Mouse (Mus musculus) testis, postnatal 10 days (tissue): ENCODE results near the gene Med15.
A peak's percentile ranks its signal among the peaks of the same experiment; 100 is the strongest.

Source experiments
- DNase-seq: peaks from one replicate; pipeline ENCODE4 v3.0.0; 2021; ENCODE audit warnings: low spot score

The Med15 gene

DNA sequence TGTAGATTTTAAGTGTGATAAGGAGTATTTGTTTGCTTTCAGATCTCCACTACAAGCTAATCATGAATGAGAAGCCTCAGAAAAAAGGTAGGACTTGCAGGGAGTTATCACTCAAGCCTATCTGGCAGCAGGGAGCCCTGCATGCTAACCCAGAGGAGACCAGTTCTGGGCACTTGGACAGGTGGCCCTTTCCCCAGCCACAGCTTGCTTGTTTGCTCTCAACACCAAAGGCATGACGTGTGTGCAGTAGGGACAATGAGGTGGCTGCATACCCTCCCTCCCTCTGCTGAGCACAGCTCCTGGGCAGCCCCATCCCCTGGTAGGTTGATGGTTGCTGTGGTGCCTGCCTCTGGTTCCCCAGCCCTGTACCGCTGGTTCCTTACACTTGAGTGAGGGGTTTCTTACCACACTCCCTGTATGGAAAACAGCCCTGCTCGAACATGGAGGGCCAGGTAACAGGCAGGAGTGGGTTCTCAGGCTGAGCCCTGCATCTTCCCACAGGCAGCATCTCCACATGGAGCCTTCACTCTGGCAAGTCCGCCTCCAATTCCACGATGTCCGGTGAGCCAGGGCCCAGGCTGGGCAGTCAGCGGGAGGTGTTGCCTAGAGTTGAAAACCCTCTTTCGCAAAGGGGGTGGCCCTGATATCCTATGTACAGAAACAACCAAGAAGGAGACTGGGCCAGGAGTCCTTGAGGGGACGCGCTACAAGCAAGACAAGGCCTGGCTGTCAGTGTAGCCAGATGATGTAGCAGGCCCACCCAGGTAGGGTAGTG is 84.9 kb downstream of the Med15 start:
- DNase-seq, result no peak

DNA sequence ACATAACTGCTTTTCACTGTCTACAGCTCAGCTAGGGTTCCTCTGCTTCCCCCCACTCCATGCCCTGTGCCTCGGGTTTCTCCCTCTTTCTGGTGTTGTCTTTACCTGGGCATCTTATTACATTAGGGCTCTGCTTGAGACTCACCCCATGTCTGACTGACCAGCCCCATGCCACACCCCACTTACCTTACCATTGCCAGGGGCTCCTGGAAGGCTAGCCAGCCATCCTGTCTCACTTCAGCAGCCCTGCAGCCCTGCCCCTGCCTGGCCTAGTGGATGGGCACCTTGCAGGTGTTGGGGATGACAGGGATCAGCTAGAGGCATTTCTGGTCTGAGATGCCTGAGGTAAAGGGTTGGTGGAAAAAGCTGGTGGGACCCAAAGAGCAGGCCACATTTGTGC is 85.5 kb downstream of the Med15 start:
- no peak for DNase-seq

DNA sequence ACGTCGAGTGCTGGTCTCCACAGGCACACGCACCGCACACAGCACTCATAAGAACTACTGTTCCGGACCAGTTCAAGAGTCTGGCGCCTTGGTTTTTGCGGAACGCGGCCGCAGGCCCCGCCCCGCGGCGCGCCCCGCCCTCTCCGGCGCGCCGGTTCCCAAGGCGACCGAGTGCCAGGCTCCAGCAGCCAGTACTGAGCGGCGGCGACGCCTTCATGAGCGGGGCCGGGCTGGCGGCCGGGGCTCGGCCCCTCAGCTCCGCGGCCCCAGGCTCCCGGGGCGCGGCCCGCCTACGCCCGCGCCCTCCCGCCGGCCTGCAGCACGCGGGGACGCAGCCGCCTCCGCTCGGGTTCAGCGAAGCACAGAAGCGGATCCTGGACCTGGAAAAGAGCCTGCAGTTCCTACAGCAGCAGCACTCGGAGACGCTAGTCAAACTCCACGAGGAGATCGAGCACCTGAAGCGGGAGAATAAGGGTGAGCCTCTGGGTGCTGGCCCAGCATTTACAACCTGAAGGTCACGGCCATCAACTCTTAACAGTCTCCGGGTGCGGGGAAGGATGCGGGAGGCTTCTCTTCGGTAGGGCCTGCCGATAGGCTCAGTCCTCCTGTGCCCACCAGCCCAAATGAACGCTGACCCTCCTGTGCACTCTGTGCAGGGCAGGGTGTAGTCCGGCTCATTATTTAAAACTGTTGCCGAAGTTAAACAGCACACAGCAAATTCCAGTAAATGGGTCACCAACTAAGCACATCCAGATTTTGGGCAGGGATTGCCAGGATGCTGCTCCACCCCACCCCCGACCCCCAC is 86.2 kb downstream of the Med15 start, which contains the start of gene Ccdc74a:
Gene Ccdc74a (plus strand): TSS at position 161 of the 805 bp plus-strand sequence.
- peak; percentile 85 for DNase-seq

DNA sequence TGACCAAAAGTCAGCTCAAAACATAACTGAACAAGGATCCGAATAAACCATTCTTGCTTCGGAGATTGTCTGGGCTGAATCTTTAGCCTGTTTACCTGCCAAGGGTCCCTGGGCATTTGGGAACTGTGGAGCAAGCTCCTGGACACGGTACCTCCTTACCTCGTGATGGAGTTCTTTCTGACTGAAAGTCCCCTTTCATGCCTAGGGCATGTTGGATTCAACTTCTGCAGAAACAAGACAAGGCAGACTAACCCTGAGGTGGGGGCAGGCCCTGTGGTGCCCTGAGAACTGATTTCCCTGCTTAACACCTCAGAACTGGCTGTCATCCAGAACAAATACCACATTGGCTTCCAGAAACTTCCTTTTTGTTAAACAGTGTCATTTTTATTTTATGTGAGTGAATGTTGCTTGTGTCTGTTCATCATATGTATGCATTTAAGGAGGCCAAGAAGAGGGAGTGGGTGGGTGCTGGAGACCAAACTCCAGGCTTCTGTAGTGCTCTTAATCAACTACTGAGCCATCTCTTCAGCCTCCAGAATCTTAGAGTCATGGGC is 89.2 kb downstream of the Med15 start:
- no peak for DNase-seq

DNA sequence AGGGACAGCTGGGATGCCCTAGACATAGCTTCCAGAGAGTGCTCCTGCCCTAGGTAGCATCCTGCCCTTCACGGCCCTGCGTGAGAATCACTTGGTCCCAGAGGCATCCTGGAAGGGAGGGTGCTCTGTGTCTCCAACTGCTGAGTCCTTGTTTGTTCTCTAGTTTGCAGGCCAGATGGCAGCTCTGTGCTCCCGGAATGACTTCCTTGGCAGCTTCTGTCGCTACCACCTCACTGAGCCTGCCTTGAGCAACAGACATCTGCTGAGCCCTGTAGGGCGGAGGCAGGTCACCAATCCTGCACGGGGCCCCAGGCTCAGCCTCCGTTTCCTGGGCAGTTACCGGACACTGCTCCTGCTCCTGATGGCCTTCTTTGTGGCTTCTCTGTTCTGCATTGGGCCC is 90.4 kb downstream of the Med15 start:
- peak; percentile 37 for DNase-seq

DNA sequence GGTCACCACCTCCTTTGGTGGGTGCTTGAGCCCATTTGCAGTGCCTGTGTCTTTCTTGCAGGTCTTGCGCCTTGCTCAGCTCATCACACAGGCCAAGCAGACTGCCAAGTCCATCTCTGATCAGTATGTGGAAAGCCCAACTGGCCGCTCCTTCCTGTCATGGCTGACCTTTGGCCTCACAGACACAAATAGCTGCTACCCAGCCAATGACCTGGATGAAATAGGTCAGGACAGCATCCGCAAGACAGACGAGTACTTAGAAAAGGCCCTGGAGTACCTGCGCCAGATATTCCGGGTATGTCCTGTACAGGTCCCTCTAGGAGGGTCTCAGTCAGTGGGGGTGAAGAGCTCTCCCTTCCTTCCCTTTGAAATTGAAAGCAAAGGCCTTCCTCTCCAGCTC is 91.4 kb downstream of the Med15 start:
- DNase-seq, result no peak

DNA sequence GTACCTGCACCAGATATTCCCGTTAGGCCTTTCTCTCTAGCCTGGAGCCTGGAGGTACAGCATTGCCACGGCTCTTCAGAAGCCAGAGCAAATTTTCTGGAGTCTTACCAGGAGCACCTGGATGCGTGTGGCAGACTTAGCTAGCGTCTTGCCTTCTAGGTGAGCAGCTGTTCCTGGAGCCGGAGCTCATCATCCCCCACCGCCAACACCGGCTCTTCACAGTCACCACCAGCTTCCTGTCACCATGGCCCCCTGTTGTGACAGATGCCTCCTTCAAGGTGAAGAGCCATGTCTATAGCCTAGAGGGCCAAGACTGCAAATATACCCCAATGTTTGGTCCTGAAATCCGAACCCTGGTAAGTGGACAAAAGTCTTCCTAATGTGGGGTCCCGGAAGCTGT is 92.0 kb downstream of the Med15 start:
- no peak for DNase-seq

DNA sequence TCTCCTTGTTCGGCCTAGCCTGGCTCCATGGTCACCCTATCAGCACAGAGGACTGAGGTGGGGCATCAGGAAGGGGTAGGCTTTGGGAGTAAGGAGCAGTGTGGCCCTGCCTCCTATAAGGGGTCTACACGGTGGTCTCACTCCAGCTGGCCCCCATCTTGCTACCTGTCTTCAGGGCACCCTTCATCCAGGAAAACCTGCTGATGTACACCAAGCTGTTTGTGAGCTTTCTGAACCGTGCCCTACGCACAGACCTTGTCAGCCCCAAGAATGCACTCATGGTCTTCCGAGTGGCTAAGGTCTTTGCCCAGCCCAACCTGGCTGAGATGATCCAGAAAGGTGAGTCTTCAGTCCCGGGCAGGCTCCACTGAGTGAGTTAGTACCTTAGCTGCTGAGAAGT is 92.7 kb downstream of the Med15 start:
- no peak for DNase-seq

DNA sequence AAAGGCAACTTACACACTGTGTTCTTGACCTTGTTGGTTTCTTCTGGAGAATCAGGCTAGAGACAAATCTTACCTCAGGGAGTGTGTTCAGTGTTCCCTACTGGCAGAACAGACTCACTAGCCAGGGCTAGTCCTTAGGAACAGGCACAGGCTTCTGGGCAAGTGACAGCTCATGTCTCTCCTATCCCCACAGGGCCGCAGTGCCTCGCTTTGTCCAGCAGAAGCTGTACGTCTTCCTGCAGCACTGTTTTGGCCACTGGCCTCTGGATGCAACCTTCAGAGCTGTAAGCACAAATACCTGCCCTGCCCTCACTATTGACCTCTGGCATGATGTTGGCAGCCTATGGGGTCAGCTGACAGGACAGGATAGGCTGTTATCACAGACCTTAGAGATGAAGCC is 93.6 kb downstream of the Med15 start:
- DNase-seq, result no peak

DNA sequence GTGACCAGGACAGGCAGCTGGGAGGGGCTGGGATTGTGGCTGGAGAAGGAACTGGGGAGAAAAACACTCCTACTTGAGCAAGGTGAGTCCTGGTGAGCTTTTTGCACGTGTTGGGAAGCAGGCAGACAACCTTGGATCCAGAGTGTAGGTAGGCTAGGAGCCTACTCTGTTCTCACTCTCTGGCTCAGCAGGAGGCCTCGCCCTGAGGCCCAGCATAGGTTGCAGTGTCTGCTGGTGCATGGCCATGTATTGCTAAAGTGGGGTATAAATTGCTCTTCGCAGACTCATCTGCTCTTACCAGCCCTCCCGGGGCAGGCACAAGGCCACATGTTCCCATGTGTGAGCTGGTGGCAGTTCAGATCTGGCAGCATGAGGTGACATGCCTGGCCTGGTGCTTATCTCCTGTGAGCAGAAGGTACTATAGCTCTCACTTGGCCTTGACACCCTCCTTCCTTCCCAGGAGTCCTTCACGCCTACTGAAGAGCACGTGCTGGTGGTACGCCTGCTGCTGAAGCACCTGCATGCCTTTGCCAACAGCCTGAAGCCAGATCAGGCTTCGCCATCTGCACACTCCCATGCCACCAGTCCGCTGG is 94.6 kb downstream of the Med15 start:
- no peak for DNase-seq

DNA sequence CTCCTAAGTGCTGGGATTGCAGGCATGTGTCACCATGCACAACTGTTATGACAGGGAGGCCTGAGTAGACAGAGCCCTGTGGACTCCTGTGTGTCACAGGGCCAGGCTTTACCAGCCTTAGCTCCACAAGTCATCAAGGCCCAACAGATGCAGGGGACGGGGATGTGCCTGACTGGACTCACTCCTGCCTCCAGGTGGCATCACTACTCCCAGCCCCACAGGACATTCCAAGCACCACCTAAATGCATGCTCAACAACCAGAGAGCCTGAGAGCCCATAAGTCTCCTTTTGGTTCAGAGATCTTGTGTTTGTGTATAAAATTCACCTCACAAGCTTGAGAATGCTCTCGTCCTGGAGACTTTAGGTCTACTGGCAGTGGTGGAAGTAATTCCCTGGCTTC is 95.1 kb downstream of the Med15 start:
- no peak for DNase-seq

DNA sequence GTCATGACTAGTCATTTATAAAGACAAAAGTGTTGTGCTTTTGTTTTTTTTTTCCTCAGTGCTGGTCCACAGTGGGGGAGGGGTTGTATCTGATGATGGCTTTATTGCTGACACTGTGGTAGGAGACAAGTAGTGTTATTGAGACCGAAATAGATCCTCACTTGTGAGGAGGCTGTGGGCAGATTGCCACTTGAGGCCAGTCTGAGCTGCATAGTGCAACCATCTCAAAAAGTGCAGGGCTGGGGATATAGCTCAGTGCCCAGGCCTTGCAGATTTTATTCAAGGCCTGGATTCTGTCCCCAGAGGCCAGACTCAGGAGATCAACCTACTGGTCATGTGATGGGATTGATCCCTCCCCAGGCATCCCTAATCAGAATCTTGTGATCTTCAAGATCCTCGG is 95.8 kb downstream of the Med15 start:
- DNase-seq, result no peak

DNA sequence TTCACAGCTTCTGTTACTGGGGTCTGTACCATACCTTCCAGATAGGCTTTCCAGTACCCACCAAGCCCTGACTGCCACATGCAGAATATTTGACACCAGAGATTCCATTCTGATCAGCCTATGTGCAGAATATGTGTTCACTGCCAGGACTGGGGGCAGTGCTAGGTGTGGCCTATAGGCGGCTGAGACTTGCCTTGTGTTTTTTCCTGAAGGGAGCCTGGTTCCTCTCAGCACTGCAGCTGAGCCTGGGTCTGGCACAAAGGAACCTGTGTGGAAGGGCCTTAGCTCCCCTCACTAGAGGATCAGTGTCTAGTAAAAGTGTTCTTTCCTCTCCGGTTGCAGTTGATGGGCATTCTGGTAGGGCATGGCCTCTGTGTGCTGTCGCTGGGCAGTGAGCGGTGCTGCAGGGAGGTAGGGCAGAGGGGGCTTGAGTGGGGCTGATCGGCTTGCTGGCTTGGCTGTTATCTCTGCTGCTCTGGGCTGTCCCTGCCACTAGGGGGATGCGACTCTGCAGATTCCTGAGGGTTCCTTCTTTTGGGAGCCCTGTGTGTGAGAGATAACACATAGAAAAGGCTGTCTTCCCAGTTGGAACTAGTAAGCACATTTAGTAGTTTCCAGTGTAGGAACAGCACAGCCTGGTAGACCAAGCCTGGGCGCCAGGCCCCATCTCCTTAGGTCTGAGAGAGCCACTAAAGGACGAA is 99.1 kb downstream of the Med15 start:
- no peak for DNase-seq

DNA sequence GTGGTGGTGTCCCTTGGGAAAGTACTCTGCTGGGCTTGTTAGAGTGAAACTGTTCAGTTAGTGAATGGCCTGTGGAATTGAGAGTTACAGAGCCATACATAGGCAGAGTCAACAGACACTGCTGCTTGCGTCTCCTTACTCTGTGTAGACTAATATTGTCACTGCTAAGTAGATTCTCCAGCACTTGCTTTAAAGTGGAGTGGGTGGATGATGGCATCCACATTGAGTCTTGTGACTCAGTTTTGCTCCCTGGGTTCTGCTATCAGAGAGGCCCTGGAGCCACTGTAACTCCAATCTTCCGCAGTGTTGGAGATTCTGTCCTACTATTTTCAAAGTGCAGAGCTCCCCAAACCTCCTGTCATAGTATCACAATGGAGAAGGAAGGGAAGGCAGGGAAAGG is 100.1 kb downstream of the Med15 start:
- DNase-seq, result no peak

DNA sequence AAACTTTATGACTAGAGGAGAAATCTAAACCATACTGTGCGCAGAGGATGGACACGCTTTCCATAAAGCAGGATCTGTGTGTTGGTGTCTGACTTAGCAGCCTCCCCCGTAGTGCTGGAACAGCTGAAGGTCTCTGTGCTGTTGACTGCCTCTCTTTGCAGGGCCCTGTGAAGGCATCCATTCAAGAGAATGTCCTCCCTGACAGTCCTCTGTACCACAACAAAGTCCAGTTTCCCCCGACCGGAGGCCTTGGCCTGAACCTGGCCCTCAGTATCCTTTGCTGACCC is 106.5 kb downstream of the Med15 start:
- no peak for DNase-seq

DNA sequence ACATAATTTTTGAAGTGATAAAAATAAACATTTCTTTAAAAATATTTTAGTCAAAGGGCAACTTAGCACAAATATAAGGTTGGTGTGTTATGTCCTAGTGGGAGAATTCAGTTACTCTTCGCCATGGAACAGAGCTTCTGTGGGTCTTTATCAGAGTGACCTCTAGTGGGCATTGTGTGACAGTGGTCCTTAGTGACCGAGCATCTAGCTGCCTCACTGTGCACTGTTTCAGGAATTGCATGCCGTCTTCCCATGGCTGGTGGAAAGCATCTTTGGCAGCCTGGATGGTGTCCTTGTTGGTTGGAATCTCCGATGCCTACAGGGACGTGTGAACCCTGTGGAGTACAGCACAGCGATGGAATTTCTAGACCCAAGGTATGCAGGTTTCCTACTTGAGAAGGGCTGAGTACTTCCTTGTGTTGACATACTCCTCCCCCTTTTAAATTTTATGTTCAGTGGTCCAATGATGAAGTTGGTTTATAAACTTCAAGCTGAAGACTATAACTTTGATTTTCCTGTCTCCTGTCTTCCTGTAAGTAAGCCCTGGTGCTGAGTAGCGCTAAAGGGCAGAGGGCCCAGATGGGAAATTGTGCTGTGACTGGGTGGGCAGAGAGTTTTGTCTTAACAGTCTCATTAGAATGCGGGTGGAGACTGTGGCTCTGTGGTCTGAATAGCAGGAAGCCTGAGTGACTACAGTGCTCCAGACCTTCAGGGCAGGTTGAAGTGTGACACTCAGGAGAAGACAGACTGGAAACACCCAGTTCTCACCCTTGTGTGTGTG is 107.0 kb downstream of the Med15 start:
- no peak for DNase-seq

DNA sequence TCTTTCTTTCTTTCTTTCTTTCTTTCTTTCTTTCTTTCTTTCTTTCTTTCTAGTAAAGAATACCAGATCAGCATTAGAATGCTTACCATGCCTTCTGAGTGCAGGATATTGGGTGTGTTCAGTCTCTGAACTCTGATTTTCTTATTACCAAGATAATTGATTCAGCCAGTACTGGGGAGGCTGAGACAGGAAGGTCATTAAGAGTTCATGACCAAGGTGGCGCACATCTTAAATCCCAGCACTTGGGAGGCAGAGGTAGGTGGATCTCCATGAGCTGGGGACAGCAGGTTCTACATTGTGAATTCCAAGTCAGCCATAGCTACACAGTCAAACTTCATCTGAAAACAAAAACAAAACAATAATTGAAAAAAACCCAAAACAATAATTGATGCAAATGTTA is 110.8 kb downstream of the Med15 start:
- DNase-seq, result no peak

DNA sequence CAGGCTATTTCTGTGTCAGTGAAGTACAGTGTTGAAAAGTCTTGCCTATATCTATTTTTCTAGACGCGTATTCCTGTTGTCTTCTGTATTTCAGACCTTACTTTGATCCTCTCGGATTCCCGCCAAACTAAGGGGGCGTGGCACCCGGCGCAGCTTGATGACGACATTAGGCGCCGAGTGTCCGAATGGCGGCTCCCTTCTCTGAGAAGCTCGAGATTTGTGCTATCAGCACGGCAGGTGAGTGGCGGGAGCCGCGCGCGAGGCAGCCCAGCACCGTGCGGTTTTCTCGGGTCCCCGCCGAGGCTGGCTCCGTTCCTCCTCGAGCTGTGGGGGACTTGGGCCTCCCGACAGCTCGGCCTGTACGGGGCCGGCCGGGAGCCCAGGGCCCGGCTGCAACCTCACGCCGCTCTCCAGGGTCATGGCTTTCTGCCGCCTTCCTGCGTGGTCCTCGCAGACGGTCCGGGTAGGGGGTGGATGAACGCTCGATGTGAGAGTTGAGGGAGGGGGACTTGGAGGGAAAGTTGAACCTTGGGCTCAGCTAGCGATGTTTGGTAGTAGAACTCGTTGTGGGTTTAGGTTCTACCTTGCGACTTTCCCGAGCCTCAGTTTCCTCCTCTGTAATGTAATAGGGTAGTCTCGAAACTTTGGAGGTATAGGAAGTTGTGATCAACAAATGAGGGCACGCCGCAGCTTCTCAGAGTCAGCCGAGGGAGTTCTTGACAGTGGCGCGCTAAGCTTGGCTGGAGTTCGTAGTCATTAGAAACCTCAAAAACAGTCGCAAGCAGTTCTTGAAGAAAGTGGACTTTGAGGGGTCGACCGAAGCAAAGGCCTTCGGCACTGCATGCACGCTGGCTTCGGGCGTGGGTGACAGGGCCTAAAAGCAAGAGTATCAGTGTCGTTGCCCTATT is 113.2 kb downstream of the Med15 start, which contains the start of gene Smpd4:
Gene Smpd4 (plus strand): TSS at position 157 of the 908 bp plus-strand sequence.
- DNase-seq, result peak; percentile 98

DNA sequence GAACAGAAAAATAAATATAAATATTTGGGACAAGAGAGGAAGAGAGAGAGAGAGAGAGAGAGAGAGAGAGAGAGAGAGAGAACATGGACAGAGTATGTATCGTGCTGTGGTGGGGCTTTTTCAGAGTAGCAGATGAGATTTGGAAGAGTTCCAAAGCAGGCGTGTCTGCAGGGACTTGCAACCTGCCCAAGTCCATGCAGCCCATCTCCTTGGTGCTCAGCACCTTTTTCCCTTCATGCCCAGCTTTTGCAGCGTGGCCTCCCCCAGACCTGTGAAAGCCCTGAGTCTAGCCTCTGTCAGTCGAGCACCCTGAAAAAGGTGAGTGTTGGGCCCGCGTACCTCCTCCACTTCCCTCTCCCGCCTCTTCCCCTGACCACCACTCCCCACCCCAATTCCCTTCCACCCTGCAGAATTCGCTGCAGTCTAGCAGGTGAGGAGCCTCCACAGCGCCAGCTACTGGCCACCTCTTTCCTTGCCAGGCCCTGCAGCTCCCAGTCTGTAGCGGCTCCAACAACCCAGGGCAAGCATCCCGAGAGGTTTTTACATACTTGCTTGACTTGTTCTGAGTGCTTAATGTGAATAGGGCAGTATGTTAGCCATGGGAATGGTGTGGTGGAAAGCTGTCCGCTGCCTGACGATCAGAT is 114.6 kb downstream of the Med15 start:
- DNase-seq, result peak; percentile 79

DNA sequence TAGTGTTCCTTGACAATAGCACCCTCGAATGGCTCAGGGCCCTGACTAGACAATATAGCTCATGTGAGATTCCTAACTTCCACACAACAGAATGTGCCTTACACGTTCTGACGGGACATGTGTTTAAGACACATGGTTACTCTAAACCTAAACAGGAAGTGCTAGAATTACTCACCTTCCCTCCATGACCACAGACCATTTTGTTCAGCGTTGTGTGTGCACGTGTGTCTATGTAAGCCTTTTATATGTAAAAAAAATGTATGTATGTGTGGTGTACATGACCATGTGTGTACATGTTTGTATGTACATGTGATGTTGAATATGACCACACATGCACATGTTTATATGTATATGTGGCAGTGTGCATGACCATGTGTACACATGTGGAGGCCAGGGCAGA is 116.5 kb downstream of the Med15 start:
- no peak for DNase-seq
